Mouse (Mus musculus) kidney, adult 2 months (tissue): ENCODE measurements at regions not wholly inside any gene's neighbourhood (a gene's known extent, or its start where the extent isn't known, plus 50 kb on each side); places are given as distances from the start of the nearest gene placed in this dataset.
"Not testable (repeated sequence)": the region's sequence is repeated elsewhere in the genome, so short reads cannot be mapped to it uniquely, and the experiment has no call there.

Source experiments
- DNase-seq: peaks from one replicate; pipeline ENCODE4 v3.0.0; 2021
- H3K27ac ChIP-seq: fragments of 200-500 bp; 2 replicates; pipeline ENCODE4 v1.5.1; 2012; ENCODE audit warnings: low read depth, low read length, control low read depth, inconsistent platforms; ENCODE audit not compliant: insufficient read depth
- H3K27me3 ChIP-seq: fragments of 200-500 bp; replicated peaks from 2 replicates; pipeline ENCODE4 v1.6.1; 2012; ENCODE audit warnings: mild to moderate bottlenecking, moderate library complexity, low read length, inconsistent platforms; ENCODE audit not compliant: control insufficient read depth, insufficient read depth
- H3K36me3 ChIP-seq: fragments of 200-500 bp; 2 replicates; pipeline ENCODE4 v1.6.1; 2012; ENCODE audit warnings: mild to moderate bottlenecking, moderate library complexity, low read length, inconsistent platforms; ENCODE audit not compliant: control insufficient read depth, insufficient read depth
- H3K4me1 ChIP-seq: fragments of 200-500 bp; 2 replicates; pipeline ENCODE4 v1.6.1; 2011; ENCODE audit warnings: low read length; ENCODE audit not compliant: control insufficient read depth, insufficient read depth
- H3K4me3 ChIP-seq: fragments of 200-500 bp; 2 replicates; pipeline ENCODE4 v1.5.1; 2011; ENCODE audit warnings: mild to moderate bottlenecking, low read depth, low read length, control low read depth; ENCODE audit not compliant: insufficient read depth
- CTCF ChIP-seq: fragments of 200-500 bp; conservative IDR thresholded peaks from 2 replicates; pipeline ENCODE4 v1.5.1; 2011; ENCODE audit warnings: low read depth, mild to moderate bottlenecking, control low read depth, low read length, moderate library complexity, mixed read lengths; ENCODE audit not compliant: insufficient read depth, insufficient read length
- POLR2A ChIP-seq: fragments of 200-500 bp; IDR thresholded peaks from one replicate; pipeline ENCODE4 v1.6.1; 2011; ENCODE audit warnings: low read depth, low read length, control low read depth
- WGBS: fragments of 180-500 bp; shearing (Covaris S2); methylation state at CpG from one replicate; pipeline ENCODE4 v1.1.7; 2018; 5-methylcytosine and 5-hydroxymethylcytosine counted together

GRCm38 (mm10) chr12:45287759-45288158, 213.2 kb upstream of the Stxbp6 start:
- Histone ChIP-seq H3K27me3 (no peaks in the 10 kb centered on the region), H3K4me1 (no peaks in the 10 kb centered on the region), H3K4me3 (no peak overlapping the region), H3K27ac (no peak overlapping the region), H3K36me3 (no peaks in the 10 kb centered on the region)
- 28% methylated on average over 2 of the region's 2 CpGs for WGBS
- no peak for DNase-seq
- TF ChIP-seq POLR2A, result no peak
- TF ChIP-seq CTCF, result no peak

GRCm38 (mm10) chr12:45256309-45256708, 181.8 kb upstream of the Stxbp6 start:
- 82% methylated on average over 5 of the region's 5 CpGs for WGBS
- no peaks in the 10 kb centered on the region for H3K36me3 ChIP-seq
- H3K4me3 ChIP-seq, result no peak overlapping the region
- no peak overlapping the region for H3K27ac ChIP-seq
- TF ChIP-seq CTCF (no peak), POLR2A (no peak)
- no peaks in the 10 kb centered on the region for H3K27me3 ChIP-seq
- DNase-seq, result no peak
- H3K4me1 ChIP-seq, result no peaks in the 10 kb centered on the region

- no peak for TF ChIP-seq CTCF
- no peak for TF ChIP-seq POLR2A
- no peaks in the 10 kb centered on the region for H3K27me3 ChIP-seq
- H3K27ac ChIP-seq, result no peak overlapping the region
- no peaks in the 10 kb centered on the region for H3K4me1 ChIP-seq
- no peak overlapping the region for H3K4me3 ChIP-seq
- no peak for DNase-seq
- no peaks in the 10 kb centered on the region for H3K36me3 ChIP-seq
- WGBS, result 94% methylated on average over 1 of the region's 1 CpGs
These were observed 136.6 kb upstream of the Stxbp6 start for GRCm38 (mm10) chr12:45211131-45211530.

GRCm38 (mm10) chr12:45195304-45195920, 120.9 kb upstream of the Stxbp6 start:
- DNase-seq, result no peak
- Histone ChIP-seq H3K36me3 (no peaks in the 10 kb centered on the region), H3K4me1 (no peaks in the 10 kb centered on the region), H3K27me3 (no peaks in the 10 kb centered on the region), H3K27ac (no peak overlapping the region), H3K4me3 (no peak overlapping the region)
- no peak for TF ChIP-seq POLR2A
- TF ChIP-seq CTCF, result no peak
- WGBS, result 75% methylated on average over 19 of the region's 19 CpGs

- H3K27me3 ChIP-seq, result no peaks in the 10 kb centered on the region
- no peak overlapping the region for H3K27ac ChIP-seq
- H3K4me3 ChIP-seq, result no peak overlapping the region
- H3K4me1 ChIP-seq, result no peaks in the 10 kb centered on the region
- no peaks in the 10 kb centered on the region for H3K36me3 ChIP-seq
- WGBS, result 10% methylated on average over 6 of the region's 6 CpGs
- DNase-seq, result peak; percentile 37
- TF ChIP-seq POLR2A, result no peak
- peak; percentile 67 for TF ChIP-seq CTCF
These were observed 112.6 kb upstream of the Stxbp6 start for GRCm38 (mm10) chr12:45187149-45187548.

GRCm38 (mm10) chr12:45184510-45184909, 110.0 kb upstream of the Stxbp6 start:
- no peaks in the 10 kb centered on the region for H3K27me3 ChIP-seq
- H3K4me1 ChIP-seq, result no peaks in the 10 kb centered on the region
- H3K36me3 ChIP-seq, result no peaks in the 10 kb centered on the region
- DNase-seq, result no peak
- no peak overlapping the region for H3K4me3 ChIP-seq
- TF ChIP-seq POLR2A, result no peak
- TF ChIP-seq CTCF, result no peak
- no peak overlapping the region for H3K27ac ChIP-seq
- WGBS, result 79% methylated on average over 3 of the region's 3 CpGs

GRCm38 (mm10) chr12:45177454-45177853, 102.9 kb upstream of the Stxbp6 start:
- no peak overlapping the region for H3K4me3 ChIP-seq
- H3K27ac ChIP-seq, result no peak overlapping the region
- H3K36me3 ChIP-seq, result no peaks in the 10 kb centered on the region
- no peak for DNase-seq
- 78% methylated on average over 3 of the region's 3 CpGs for WGBS
- H3K4me1 ChIP-seq, result no peaks in the 10 kb centered on the region
- H3K27me3 ChIP-seq, result no peaks in the 10 kb centered on the region
- TF ChIP-seq POLR2A (no peak), CTCF (no peak)

- not testable (repeated sequence) for H3K36me3 ChIP-seq, H3K4me3 ChIP-seq, H3K4me1 ChIP-seq, H3K27ac ChIP-seq, DNase-seq, H3K27me3 ChIP-seq
- WGBS, result 92% methylated on average over 2 of the region's 2 CpGs
These were observed 100.8 kb upstream of the Stxbp6 start for GRCm38 (mm10) chr12:45175259-45175658.
